Mouse (Mus musculus): ENCODE measurements around the gene Slc26a8.

- TF ChIP-seq CTCF (IDR thresholded peaks at IDR 0.05; ENCODE audit: low read depth) (no peak), EP300 (optimal IDR thresholded peaks at IDR 0.05) (no peak)
Observed at GRCm38 (mm10) chr17:28710291-28710688, 20.3 kb upstream of the Slc26a8 start.

Data from stomach, postnatal 0 days (tissue).